Mouse (Mus musculus): ENCODE results near the gene Fyn. TPM values are rescaled to one million over a fixed set of nuclear protein-coding genes. Genes with fewer than 3 reads are reported as not detected.

The Fyn gene
- total and polyA plus RNA-seq, 3 experiments = 14.9 to 42.4 (median 19.9) TPM

DNA sequence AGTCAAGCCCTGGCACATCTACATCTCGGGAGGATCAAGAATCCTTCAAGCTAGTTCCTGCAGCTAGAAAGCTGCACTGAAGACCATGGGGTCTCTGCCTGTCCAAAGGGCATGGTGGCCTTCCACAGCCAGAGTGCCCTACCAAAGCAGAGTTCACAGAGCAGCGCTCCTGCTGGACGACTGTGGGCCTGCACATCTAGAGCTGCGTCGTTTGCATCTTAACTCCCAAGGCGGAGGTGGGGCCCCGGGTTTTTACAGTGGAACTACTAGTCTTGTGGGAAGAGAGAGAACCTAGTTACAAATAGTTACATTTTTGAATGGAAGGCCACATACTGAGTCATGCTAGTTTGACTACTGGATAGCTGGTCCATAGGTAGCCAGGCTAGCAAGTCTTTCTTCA lies 30.3 kb downstream of the Fyn start:
- H3K36me3 ChIP-seq (replicated peaks in 1 of 2; ENCODE audit: control insufficient read depth in 1 of 2, insufficient read depth in 1 of 2, low read length in 1 of 2) = peaks cover 0 to 78% of the 10 kb centered on the region in 2 experiments
- in situ Hi-C loops (cut with MboI; ENCODE audit: low pct_ligation_motif_present, low pct_unique_long_range_greater_than_20kb, low sequenced_read_pairs) = no loop called here

GRCm38 (mm10) chr10:39400155-39400554 lies 31.5 kb downstream of the Fyn start:
- dilution Hi-C loops (cut with MboI; ENCODE audit: extremely low pct_ligation_motif_present, extremely low pct_unique_long_range_greater_than_20kb, low sequenced_read_pairs) (no loop called here), in situ Hi-C loops (cut with MboI; ENCODE audit: low pct_ligation_motif_present, low pct_unique_long_range_greater_than_20kb, low sequenced_read_pairs) (no loop called here)
- no peak overlapping the region for H3K4me3 ChIP-seq (replicated peaks in 1 of 3; ENCODE audit: low read depth in 2 of 3, low read length in 2 of 3, poor library complexity in 1 of 3)
- no peak overlapping the region for H3K4me2 ChIP-seq (ENCODE audit: insufficient read depth, low read depth, poor library complexity, severe bottlenecking)
- no peak overlapping the region for H3K27ac ChIP-seq (ENCODE audit: insufficient read depth, low read depth)
- H3K36me3 ChIP-seq (replicated peaks in 1 of 2; ENCODE audit: control insufficient read depth in 1 of 2, insufficient read depth in 1 of 2, low read length in 1 of 2) = peaks cover 0 to 74% of the 10 kb centered on the region in 2 experiments
- peaks cover 4 to 26% of the 10 kb centered on the region in 2 experiments for H3K4me1 ChIP-seq (ENCODE audit: control insufficient read depth in 1 of 2, insufficient read depth in 2 of 2)
- H3K9ac ChIP-seq (ENCODE audit: insufficient read depth, low read depth) = no peak overlapping the region
- H3K79me2 ChIP-seq (replicated peaks; ENCODE audit: control insufficient read depth, extremely low read depth, insufficient read depth, poor library complexity, severe bottlenecking) = no peaks in the 10 kb centered on the region
- H3K9me3 ChIP-seq (replicated peaks; ENCODE audit: low read length) = peaks cover 4% of the 10 kb centered on the region
- no peaks in the 10 kb centered on the region for H3K27me3 ChIP-seq (replicated peaks)
- no peak for DNase-seq (ENCODE audit: extremely low read depth)
- TF ChIP-seq SMC3 (IDR thresholded peaks at IDR 0.05; ENCODE audit: low read depth, low read length) (no peak), MYC (IDR thresholded peaks at IDR 0.05; ENCODE audit: low read depth, low read length) (no peak), MAX (IDR thresholded peaks at IDR 0.05; ENCODE audit: low read length) (no peak), EP300 (IDR thresholded peaks at IDR 0.05; ENCODE audit: low read length) (no peak), MAFK (IDR thresholded peaks at IDR 0.05; ENCODE audit: insufficient replicate concordance, low read length) (no peak), GABPA (IDR thresholded peaks at IDR 0.05; ENCODE audit: insufficient replicate concordance, low read depth, low read length) (no peak), NELFE (IDR thresholded peaks at IDR 0.05; ENCODE audit: low read depth, low read length) (no peak), HCFC1 (IDR thresholded peaks at IDR 0.05; ENCODE audit: low read depth, low read length) (no peak), MEF2A (IDR thresholded peaks at IDR 0.05; ENCODE audit: borderline replicate concordance, low read depth, low read length) (no peak)

More for the DNA sequence above, 30.3 kb downstream of the Fyn start:
- TF ChIP-seq RAD21 (IDR thresholded peaks at IDR 0.05; ENCODE audit: low read depth, low read length) (peak; percentile 5), SMC3 (IDR thresholded peaks at IDR 0.05; ENCODE audit: low read depth, low read length) (peak; percentile 15; the same call in 1 of the 2 replicates), PAX5 (IDR thresholded peaks at IDR 0.05; ENCODE audit: low read length) (no peak), CTCF (conservative IDR thresholded peaks at IDR 0.05 in 1 of 2, IDR thresholded peaks at IDR 0.05 in 1 of 2; ENCODE audit: low read depth in 2 of 2, low read length in 2 of 2) (peak in 1 of 2 experiments; percentile 59; a peak in 2 of 4 replicates)
- dilution Hi-C loops (cut with MboI; ENCODE audit: extremely low pct_ligation_motif_present, extremely low pct_unique_long_range_greater_than_20kb, low sequenced_read_pairs) = no loop called here
- Histone ChIP-seq H3K4me3 (replicated peaks in 1 of 3; ENCODE audit: low read depth in 2 of 3, low read length in 2 of 3, poor library complexity in 1 of 3) (no peak overlapping the region), H3K4me2 (ENCODE audit: insufficient read depth, low read depth, poor library complexity, severe bottlenecking) (no peak overlapping the region), H3K27ac (ENCODE audit: insufficient read depth, low read depth) (no peak overlapping the region), H3K79me2 (replicated peaks; ENCODE audit: control insufficient read depth, extremely low read depth, insufficient read depth, poor library complexity, severe bottlenecking) (no peaks in the 10 kb centered on the region), H3K9ac (ENCODE audit: insufficient read depth, low read depth) (no peak overlapping the region), H3K27me3 (replicated peaks) (no peaks in the 10 kb centered on the region), H3K4me1 (ENCODE audit: control insufficient read depth in 1 of 2, insufficient read depth in 2 of 2) (peaks cover 4 to 31% of the 10 kb centered on the region in 2 experiments), H3K9me3 (replicated peaks; ENCODE audit: low read length) (peaks cover 4% of the 10 kb centered on the region)
- DNase-seq (ENCODE audit: extremely low read depth) = no peak

DNA sequence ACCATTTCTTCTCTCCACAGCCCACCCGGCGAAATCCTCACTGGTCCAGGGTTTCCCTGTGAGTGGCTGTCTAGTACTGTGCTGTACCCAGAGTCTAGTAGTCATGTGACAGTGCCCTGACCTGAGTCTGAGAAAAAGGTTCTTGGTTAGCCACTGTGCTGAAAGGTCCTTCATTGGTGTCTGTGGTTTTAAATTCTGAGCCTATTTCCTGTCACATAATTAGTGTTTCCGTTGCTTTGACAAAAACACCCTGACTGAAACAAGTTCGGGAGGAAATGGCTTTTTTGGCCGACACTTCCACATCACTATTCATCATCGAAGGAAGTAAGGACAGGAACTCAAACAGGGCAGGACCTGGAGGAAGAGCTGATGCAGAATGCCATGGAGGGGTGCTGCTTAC lies 33.8 kb downstream of the Fyn start:
- peaks cover 4% of the 10 kb centered on the region for H3K9me3 ChIP-seq (replicated peaks; ENCODE audit: low read length)
- H3K36me3 ChIP-seq (replicated peaks in 1 of 2; ENCODE audit: control insufficient read depth in 1 of 2, insufficient read depth in 1 of 2, low read length in 1 of 2) = peaks cover 0 to 69% of the 10 kb centered on the region in 2 experiments
- TF ChIP-seq CTCF (conservative IDR thresholded peaks at IDR 0.05 in 1 of 2, IDR thresholded peaks at IDR 0.05 in 1 of 2; ENCODE audit: low read depth in 2 of 2, low read length in 2 of 2) (no peak), USF1 (IDR thresholded peaks at IDR 0.05; ENCODE audit: low read depth, low read length) (no peak), BHLHE40 (IDR thresholded peaks at IDR 0.05; ENCODE audit: low read depth, low read length) (no peak), POLR2AphosphoS2 (IDR thresholded peaks at IDR 0.05; ENCODE audit: low read depth, low read length) (no peak), JUND (conservative IDR thresholded peaks at IDR 0.05; ENCODE audit: low read depth, low read length) (no peak), PAX5 (IDR thresholded peaks at IDR 0.05; ENCODE audit: low read length) (no peak), CHD1 (IDR thresholded peaks at IDR 0.05; ENCODE audit: low read depth, low read length) (no peak), MAX (IDR thresholded peaks at IDR 0.05; ENCODE audit: low read length) (no peak), CHD2 (IDR thresholded peaks at IDR 0.05; ENCODE audit: low read length) (no peak), MXI1 (IDR thresholded peaks at IDR 0.05; ENCODE audit: low read depth, low read length) (no peak), TBP (conservative IDR thresholded peaks at IDR 0.05; ENCODE audit: low read depth, low read length) (no peak), ZKSCAN1 (IDR thresholded peaks at IDR 0.05; ENCODE audit: borderline replicate concordance, low read depth, low read length) (no peak), POLR2A (IDR thresholded peaks at IDR 0.05; ENCODE audit: low read depth, low read length) (no peak), MYC (IDR thresholded peaks at IDR 0.05; ENCODE audit: low read depth, low read length) (no peak), IRF4 (IDR thresholded peaks at IDR 0.05; ENCODE audit: low read depth, low read length) (no peak), NELFE (IDR thresholded peaks at IDR 0.05; ENCODE audit: low read depth, low read length) (no peak)
- H3K9ac ChIP-seq (ENCODE audit: insufficient read depth, low read depth) = no peak overlapping the region
- H3K4me3 ChIP-seq (replicated peaks in 1 of 3; ENCODE audit: low read depth in 2 of 3, low read length in 2 of 3, poor library complexity in 1 of 3) = no peak overlapping the region
- dilution Hi-C loops (cut with MboI; ENCODE audit: extremely low pct_ligation_motif_present, extremely low pct_unique_long_range_greater_than_20kb, low sequenced_read_pairs) (no loop called here), in situ Hi-C loops (cut with MboI; ENCODE audit: low pct_ligation_motif_present, low pct_unique_long_range_greater_than_20kb, low sequenced_read_pairs) (no loop called here)
- H3K27me3 ChIP-seq (replicated peaks) = no peaks in the 10 kb centered on the region
- no peak overlapping the region for H3K4me2 ChIP-seq (ENCODE audit: insufficient read depth, low read depth, poor library complexity, severe bottlenecking)
- no peaks in the 10 kb centered on the region for H3K79me2 ChIP-seq (replicated peaks; ENCODE audit: control insufficient read depth, extremely low read depth, insufficient read depth, poor library complexity, severe bottlenecking)
- no peak for DNase-seq (ENCODE audit: extremely low read depth)
- peaks cover 7 to 35% of the 10 kb centered on the region in 2 experiments for H3K4me1 ChIP-seq (ENCODE audit: control insufficient read depth in 1 of 2, insufficient read depth in 2 of 2)
- H3K27ac ChIP-seq (ENCODE audit: insufficient read depth, low read depth) = no peak overlapping the region
